Mouse (Mus musculus): ENCODE data around the gene Ndufc2.
A peak's percentile ranks its signal among the peaks of the same experiment; 100 is the strongest.

Ndufc2 gene

GRCm38 (mm10) chr7:97387561-97388147 is 12.1 kb upstream of the Ndufc2 start:
- DNase-seq, result no peak

- DNase-seq, result no peak
These were observed 11.3 kb upstream of the Ndufc2 start for GRCm38 (mm10) chr7:97388541-97388940.

- DNase-seq, result peak; percentile 62
These were observed 8.3 kb upstream of the Ndufc2 start for GRCm38 (mm10) chr7:97391293-97392078.

GRCm38 (mm10) chr7:97392079-97392445 is 7.7 kb upstream of the Ndufc2 start:
- DNase-seq, result peak; percentile 54

- DNase-seq, result no peak
These were observed 5.4 kb upstream of the Ndufc2 start for GRCm38 (mm10) chr7:97394375-97394774.

- no peak for DNase-seq
These were observed 860 bp upstream of the Ndufc2 start for GRCm38 (mm10) chr7:97398943-97399342.

- no peak for DNase-seq
These were observed 7.3 kb downstream of the Ndufc2 start for GRCm38 (mm10) chr7:97407145-97407544.

GRCm38 (mm10) chr7:97411106-97411505 is 11.3 kb downstream of the Ndufc2 start:
- DNase-seq, result no peak

GRCm38 (mm10) chr7:97411575-97411974 is 11.8 kb downstream of the Ndufc2 start:
- no peak for DNase-seq

- no peak for DNase-seq
These were observed 14.2 kb downstream of the Ndufc2 start for GRCm38 (mm10) chr7:97413981-97414380.

GRCm38 (mm10) chr7:97414426-97414825 is 14.6 kb downstream of the Ndufc2 start:
- no peak for DNase-seq

- no peak for DNase-seq
These were observed 15.3 kb downstream of the Ndufc2 start for GRCm38 (mm10) chr7:97414915-97415687.

GRCm38 (mm10) chr7:97416473-97416872 is 16.7 kb downstream of the Ndufc2 start:
- DNase-seq, result no peak

- DNase-seq, result peak; percentile 61
These were observed 17.3 kb downstream of the Ndufc2 start, which contains the start of gene Thrsp for GRCm38 (mm10) chr7:97416906-97417777. TSS of gene Thrsp (minus strand) at chr7:97417730.

- peak; percentile 42 for DNase-seq
These were observed 18.9 kb downstream of the Ndufc2 start for GRCm38 (mm10) chr7:97418717-97419116.

- no peak for DNase-seq
These were observed 19.4 kb downstream of the Ndufc2 start for GRCm38 (mm10) chr7:97419163-97419562.

GRCm38 (mm10) chr7:97420406-97420805 is 20.6 kb downstream of the Ndufc2 start:
- no peak for DNase-seq

- DNase-seq, result no peak
These were observed 21.3 kb downstream of the Ndufc2 start for GRCm38 (mm10) chr7:97420958-97421651.

GRCm38 (mm10) chr7:97423754-97424153 is 24.0 kb downstream of the Ndufc2 start:
- DNase-seq, result no peak

GRCm38 (mm10) chr7:97424621-97425245 is 24.9 kb downstream of the Ndufc2 start:
- peak; percentile 96 for DNase-seq

- DNase-seq, result no peak
These were observed 26.8 kb downstream of the Ndufc2 start for GRCm38 (mm10) chr7:97426566-97426965.

GRCm38 (mm10) chr7:97427296-97427695 is 27.5 kb downstream of the Ndufc2 start:
- no peak for DNase-seq
